Mouse (Mus musculus) kidney, postnatal 0 days (tissue): ENCODE data around the gene Myo16. TPM values are rescaled to one million over a fixed set of nuclear protein-coding genes. Genes with fewer than 3 reads are reported as not detected.

Source experiments
- ATAC-seq: fragments of 200-750 bp; cut with Nextera tagmentation; replicated peaks from 2 replicates; pipeline ENCODE4 v1.8.0; 2017; ENCODE audit warnings: low read depth, moderate number of reproducible peaks, moderate TSS enrichment, moderate library complexity; ENCODE audit not compliant: low FRiP score
- DNase-seq: peaks from one replicate; pipeline ENCODE4 v3.0.0-alpha.2; 2016; ENCODE audit warnings: low spot score
- H3K27ac ChIP-seq: fragments of 300-500 bp; sonication (generic); 2 replicates; pipeline ENCODE4 v1.5.1; 2014; ENCODE audit warnings: mild to moderate bottlenecking
- H3K27me3 ChIP-seq: fragments of 300-500 bp; sonication (generic); 2 replicates; pipeline ENCODE4 v1.6.1; 2014; ENCODE audit warnings: low read length, mixed read lengths; ENCODE audit not compliant: insufficient read depth
- H3K36me3 ChIP-seq: fragments of 300-500 bp; sonication (generic); 2 replicates; pipeline ENCODE4 v1.6.1; 2014; ENCODE audit warnings: low read length, mixed read lengths; ENCODE audit not compliant: insufficient read depth
- H3K4me1 ChIP-seq: fragments of 300-500 bp; sonication (generic); replicated peaks from 2 replicates; pipeline ENCODE4 v1.6.1; 2014; ENCODE audit warnings: antibody characterized with exemption, low read length, mixed read lengths; ENCODE audit not compliant: insufficient read depth
- H3K4me2 ChIP-seq: fragments of 300-500 bp; sonication (generic); 2 replicates; pipeline ENCODE4 v1.6.1; 2014; ENCODE audit warnings: mild to moderate bottlenecking, low read length, moderate library complexity, mixed read lengths
- H3K4me3 ChIP-seq: fragments of 300-500 bp; sonication (generic); replicated peaks from 2 replicates; pipeline ENCODE4 v1.5.1; 2014; ENCODE audit warnings: low read depth, low read length
- H3K9ac ChIP-seq: fragments of 300-500 bp; sonication (generic); 2 replicates; pipeline ENCODE4 v1.6.1; 2014; ENCODE audit warnings: low read depth, low read length
- H3K9me3 ChIP-seq: fragments of 300-500 bp; sonication (generic); replicated peaks from 2 replicates; pipeline ENCODE4 v1.6.1; 2016; ENCODE audit warnings: low read length, inconsistent platforms, mixed read lengths
- CTCF ChIP-seq: IDR thresholded peaks from 2 replicates; pipeline ENCODE4 v1.5.1; 2016; ENCODE audit warnings: antibody characterized with exemption, low read depth, mild to moderate bottlenecking, moderate library complexity
- WGBS: fragments of 180-500 bp; shearing (Covaris S2); extraction: QIAGEN DNeasy Blood & Tissue Kit; methylation state at CpG from one replicate; pipeline ENCODE4 v1.1.7; 2014; 5-methylcytosine and 5-hydroxymethylcytosine counted together
- polyA plus RNA-seq: library from polyadenylated mRNA; unstranded; fragments of >200 nt; fragmentation: Nextera tagmentation; extraction: Ambion mirVana; gene quantifications from 2 replicates; pipeline ENCODE4 v1.2.1, GENCODE M21; 2015

Gene Myo16
- polyA plus RNA-seq, 1 experiment from 2014 or later = 0.08 TPM

GRCm38 (mm10) chr8:10442562-10442961, 288.9 kb downstream of the Myo16 start:
- 71% methylated on average over 3 of the region's 3 CpGs for WGBS

GRCm38 (mm10) chr8:10445011-10445410, 291.3 kb downstream of the Myo16 start:
- no peak for TF ChIP-seq CTCF
- H3K27ac ChIP-seq = no peak overlapping the region
- H3K4me3 ChIP-seq = no peak overlapping the region
- no peak overlapping the region for H3K9ac ChIP-seq
- ATAC-seq (no peak), DNase-seq (no peak)
- 62% methylated on average over 7 of the region's 7 CpGs for WGBS
- H3K9me3 ChIP-seq = no peaks in the 10 kb centered on the region
- H3K27me3 ChIP-seq = no peaks in the 10 kb centered on the region
- no peaks in the 10 kb centered on the region for H3K4me1 ChIP-seq
- H3K4me2 ChIP-seq = no peak overlapping the region
- H3K36me3 ChIP-seq = no peaks in the 10 kb centered on the region

More at GRCm38 (mm10) chr8:10442562-10442961, 288.9 kb downstream of the Myo16 start:
- H3K27ac ChIP-seq = no peak overlapping the region
- H3K4me3 ChIP-seq = no peak overlapping the region
- no peaks in the 10 kb centered on the region for H3K36me3 ChIP-seq
- no peak for DNase-seq
- H3K4me1 ChIP-seq = no peaks in the 10 kb centered on the region
- no peaks in the 10 kb centered on the region for H3K9me3 ChIP-seq
- TF ChIP-seq CTCF = no peak
- ATAC-seq = no peak
- no peaks in the 10 kb centered on the region for H3K27me3 ChIP-seq
- no peak overlapping the region for H3K9ac ChIP-seq
- no peak overlapping the region for H3K4me2 ChIP-seq

GRCm38 (mm10) chr8:10448545-10448944, 294.8 kb downstream of the Myo16 start:
- ATAC-seq (no peak), DNase-seq (no peak)
- Histone ChIP-seq H3K27me3 (no peaks in the 10 kb centered on the region), H3K9me3 (no peaks in the 10 kb centered on the region), H3K9ac (no peak overlapping the region), H3K4me2 (no peak overlapping the region), H3K27ac (no peak overlapping the region), H3K4me1 (no peaks in the 10 kb centered on the region), H3K36me3 (no peaks in the 10 kb centered on the region), H3K4me3 (no peak overlapping the region)
- no peak for TF ChIP-seq CTCF
- 78% methylated on average over 14 of the region's 14 CpGs for WGBS

- no peak overlapping the region for H3K4me3 ChIP-seq
- no peaks in the 10 kb centered on the region for H3K36me3 ChIP-seq
- WGBS = 66% methylated on average over 10 of the region's 10 CpGs
- H3K4me1 ChIP-seq = no peaks in the 10 kb centered on the region
- ATAC-seq (no peak), DNase-seq (no peak)
- no peak overlapping the region for H3K9ac ChIP-seq
- no peak for TF ChIP-seq CTCF
- H3K9me3 ChIP-seq = no peaks in the 10 kb centered on the region
- H3K27me3 ChIP-seq = no peaks in the 10 kb centered on the region
- no peak overlapping the region for H3K4me2 ChIP-seq
- H3K27ac ChIP-seq = no peak overlapping the region
These were observed 299.3 kb downstream of the Myo16 start for GRCm38 (mm10) chr8:10453046-10453445.

- H3K9ac ChIP-seq = no peak overlapping the region
- H3K4me3 ChIP-seq = no peak overlapping the region
- H3K27me3 ChIP-seq = no peaks in the 10 kb centered on the region
- no peaks in the 10 kb centered on the region for H3K4me1 ChIP-seq
- no peak for TF ChIP-seq CTCF
- 42% methylated on average over 9 of the region's 9 CpGs for WGBS
- no peak for ATAC-seq
- no peak overlapping the region for H3K4me2 ChIP-seq
- DNase-seq = no peak
- no peaks in the 10 kb centered on the region for H3K9me3 ChIP-seq
- H3K36me3 ChIP-seq = no peaks in the 10 kb centered on the region
- H3K27ac ChIP-seq = no peak overlapping the region
These were observed 304.5 kb downstream of the Myo16 start for GRCm38 (mm10) chr8:10458151-10458649.

- no peaks in the 10 kb centered on the region for H3K9me3 ChIP-seq
- ATAC-seq = no peak
- no peaks in the 10 kb centered on the region for H3K36me3 ChIP-seq
These were observed 308.6 kb downstream of the Myo16 start for GRCm38 (mm10) chr8:10462271-10462670.

GRCm38 (mm10) chr8:10468490-10468889, 314.8 kb downstream of the Myo16 start:
- no peaks in the 10 kb centered on the region for H3K27me3 ChIP-seq
- ATAC-seq (no peak), DNase-seq (peak; percentile 41)

More at GRCm38 (mm10) chr8:10462271-10462670, 308.6 kb downstream of the Myo16 start:
- H3K9ac ChIP-seq = no peak overlapping the region
- H3K4me2 ChIP-seq = no peak overlapping the region
- no peak overlapping the region for H3K27ac ChIP-seq
- no peaks in the 10 kb centered on the region for H3K4me1 ChIP-seq
- no peaks in the 10 kb centered on the region for H3K27me3 ChIP-seq
- DNase-seq = no peak
- H3K4me3 ChIP-seq = no peak overlapping the region
- 85% methylated on average over 5 of the region's 5 CpGs for WGBS
- TF ChIP-seq CTCF = no peak

More at GRCm38 (mm10) chr8:10468490-10468889, 314.8 kb downstream of the Myo16 start:
- H3K4me2 ChIP-seq = no peak overlapping the region
- H3K9me3 ChIP-seq = no peaks in the 10 kb centered on the region
- no peak overlapping the region for H3K9ac ChIP-seq
- H3K4me3 ChIP-seq = no peak overlapping the region
- H3K36me3 ChIP-seq = no peaks in the 10 kb centered on the region
- WGBS = 21% methylated on average over 3 of the region's 3 CpGs
- H3K4me1 ChIP-seq = no peaks in the 10 kb centered on the region
- no peak overlapping the region for H3K27ac ChIP-seq
- TF ChIP-seq CTCF = no peak
